Mouse (Mus musculus) midbrain, embryonic 16.5 days (tissue): ENCODE measurements at regions not wholly inside any gene's neighbourhood (a gene's known extent, or its start where the extent isn't known, plus 50 kb on each side); places are given as distances from the start of the nearest gene placed in this dataset.
A peak's percentile ranks its signal among the peaks of the same experiment; 100 is the strongest.

Experiments used
- ATAC-seq: fragments of 200-750 bp; cut with Nextera tagmentation; 2 replicates; pipeline ENCODE4 v1.8.0; 2017; ENCODE audit warnings: moderate TSS enrichment
- H3K27ac ChIP-seq: fragments of 300-500 bp; sonication (generic); 2 replicates; pipeline ENCODE4 v1.5.1; 2014; ENCODE audit warnings: mild to moderate bottlenecking, low read length, mixed read lengths
- H3K27me3 ChIP-seq: fragments of 300-500 bp; sonication (generic); 2 replicates; pipeline ENCODE4 v1.6.1; 2014; ENCODE audit warnings: low read depth, low read length, mixed read lengths; ENCODE audit not compliant: control insufficient read depth, insufficient read depth
- H3K36me3 ChIP-seq: fragments of 300-500 bp; sonication (generic); 2 replicates; pipeline ENCODE4 v1.6.1; 2014; ENCODE audit warnings: mild to moderate bottlenecking, low read length, moderate library complexity, mixed read lengths; ENCODE audit not compliant: control insufficient read depth, insufficient read depth
- H3K4me1 ChIP-seq: fragments of 300-500 bp; sonication (generic); 2 replicates; pipeline ENCODE4 v1.6.1; 2014; ENCODE audit warnings: mild to moderate bottlenecking, low read length, mixed read lengths; ENCODE audit not compliant: control insufficient read depth, insufficient read depth
- H3K4me2 ChIP-seq: fragments of 300-500 bp; sonication (generic); 2 replicates; pipeline ENCODE4 v1.6.1; 2014; ENCODE audit warnings: mild to moderate bottlenecking, low read length, mixed read lengths
- H3K4me3 ChIP-seq: fragments of 300-500 bp; sonication (generic); 2 replicates; pipeline ENCODE4 v1.5.1; 2014; ENCODE audit warnings: low read depth, mild to moderate bottlenecking, low read length, moderate library complexity, mixed read lengths
- H3K9ac ChIP-seq: fragments of 300-500 bp; sonication (generic); 2 replicates; pipeline ENCODE4 v1.6.1; 2014; ENCODE audit warnings: low read depth, low read length, mixed read lengths
- H3K9me3 ChIP-seq: fragments of 300-500 bp; sonication (generic); replicated peaks from 2 replicates; pipeline ENCODE4 v1.6.1; 2014; ENCODE audit warnings: mild to moderate bottlenecking, low read length, mixed read lengths; ENCODE audit not compliant: control insufficient read depth, poor library complexity, severe bottlenecking
- WGBS: fragments of 180-500 bp; shearing (Covaris S2); extraction: QIAGEN DNeasy Blood & Tissue Kit; methylation state at CpG from one replicate; pipeline ENCODE4 v1.1.7; 2014; 5-methylcytosine and 5-hydroxymethylcytosine counted together

DNA sequence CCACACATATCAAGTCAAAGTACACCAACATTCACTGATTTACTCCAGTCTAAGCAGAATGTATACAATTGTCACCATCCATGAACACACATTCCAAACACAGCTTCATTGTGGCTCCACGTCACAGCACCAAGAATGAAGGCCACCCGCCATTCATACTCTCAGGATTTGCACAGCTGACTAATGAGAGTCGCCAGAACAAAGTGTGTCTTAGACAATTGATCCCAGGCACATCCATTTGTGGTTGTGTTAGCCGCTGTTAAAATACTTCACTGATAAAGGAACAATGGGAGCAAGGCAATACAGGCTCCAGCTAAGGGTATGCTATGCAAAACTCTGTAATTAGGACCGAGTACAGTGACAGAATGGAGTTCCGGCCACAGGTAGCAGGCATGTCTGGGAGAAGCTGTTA lies 85.9 kb upstream of the Tmprss15 start:
- peaks cover 9% of the 10 kb centered on the region for H3K4me1 ChIP-seq
- H3K4me2 ChIP-seq: peak overlapping the region; percentile 58
- no peaks in the 10 kb centered on the region for H3K36me3 ChIP-seq
- H3K9me3 ChIP-seq: 0 out of 2 replicates have a peak, but pooled peaks cover 2% of the 10 kb centered on the region
- peak overlapping the region; percentile 64 for H3K27ac ChIP-seq
- H3K27me3 ChIP-seq: no peaks in the 10 kb centered on the region
- H3K9ac ChIP-seq: peak overlapping the region; percentile 21
- WGBS: 27% methylated on average over 6 of the region's 6 CpGs
- H3K4me3 ChIP-seq: peak overlapping the region; percentile 30
- peak; percentile 81 for ATAC-seq

DNA sequence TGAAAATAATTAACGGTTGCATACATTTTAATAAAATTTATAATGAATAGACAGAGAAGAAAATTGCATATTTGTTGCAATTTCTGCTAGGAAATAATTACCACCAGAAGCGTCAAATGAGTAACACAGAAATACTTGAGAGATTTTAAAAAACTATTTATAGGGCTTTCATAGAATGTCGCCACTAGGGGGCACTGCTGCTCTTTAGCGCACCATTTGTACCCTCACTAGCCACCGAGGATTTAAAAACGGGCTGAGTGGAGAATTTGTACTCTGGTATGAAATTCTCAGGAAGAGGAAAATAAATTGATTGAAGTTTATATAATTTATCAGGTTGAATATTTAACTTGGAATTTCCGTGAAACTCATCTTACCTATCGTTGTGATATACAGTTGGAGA lies 77.3 kb upstream of the Tmprss15 start:
- Histone ChIP-seq H3K9ac (no peak overlapping the region), H3K27ac (no peak overlapping the region), H3K27me3 (no peaks in the 10 kb centered on the region), H3K4me3 (no peak overlapping the region), H3K9me3 (0 out of 2 replicates have a peak, but pooled peaks cover 2% of the 10 kb centered on the region), H3K4me2 (no peak overlapping the region), H3K4me1 (peaks cover 2% of the 10 kb centered on the region), H3K36me3 (no peaks in the 10 kb centered on the region)
- WGBS: 16% methylated on average over 8 of the region's 8 CpGs
- ATAC-seq: no peak

DNA sequence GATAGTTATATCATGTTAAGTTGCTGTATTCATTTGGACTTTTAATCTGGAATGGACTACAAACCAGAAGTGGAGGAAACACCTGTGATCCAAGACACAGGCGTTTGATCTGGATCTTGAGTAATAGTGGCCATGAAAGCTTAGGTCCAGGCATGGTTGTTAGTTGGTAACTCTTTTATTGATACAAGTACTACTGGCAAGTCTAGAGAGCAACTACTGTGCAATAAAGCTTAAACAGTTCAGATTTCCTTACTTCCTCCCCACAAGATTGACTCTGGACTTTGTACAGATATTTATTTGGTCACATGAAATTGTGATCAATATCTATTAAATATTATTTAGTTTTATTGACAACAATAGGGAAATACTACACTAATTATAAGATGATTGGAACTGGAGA lies 51.9 kb upstream of the Tmprss15 start:
- Histone ChIP-seq H3K9me3 (no peaks in the 10 kb centered on the region), H3K27me3 (no peaks in the 10 kb centered on the region), H3K36me3 (no peaks in the 10 kb centered on the region), H3K9ac (no peak overlapping the region), H3K4me2 (no peak overlapping the region), H3K27ac (no peak overlapping the region), H3K4me1 (no peaks in the 10 kb centered on the region), H3K4me3 (no peak overlapping the region)
- WGBS: 84% methylated on average over 1 of the region's 1 CpGs
- ATAC-seq: no peak
